Mouse (Mus musculus): ENCODE data around the gene Tnfrsf11a. TPM values are rescaled to one million over a fixed set of nuclear protein-coding genes. Genes with fewer than 3 reads are reported as not detected.

Tnfrsf11a gene
- polyA plus RNA-seq, 1 experiment from 2014 or later: 0.61 TPM

GRCm38 (mm10) chr1:105829171-105829570 is 48.7 kb downstream of the Tnfrsf11a start:
- WGBS: 46% methylated on average over 5 of the region's 5 CpGs
- Histone ChIP-seq H3K27me3 (ENCODE audit: control insufficient read depth, insufficient read depth, low read length) (no peaks in the 10 kb centered on the region), H3K4me1 (ENCODE audit: control insufficient read depth, insufficient read depth, low read length) (no peaks in the 10 kb centered on the region), H3K36me3 (ENCODE audit: control insufficient read depth, insufficient read depth, low read length) (no peaks in the 10 kb centered on the region), H3K9ac (replicated peaks; ENCODE audit: low read length) (no peak overlapping the region), H3K4me2 (ENCODE audit: low read length) (no peak overlapping the region), H3K4me3 (replicated peaks; ENCODE audit: low read depth, low read length) (no peak overlapping the region), H3K27ac (replicated peaks; ENCODE audit: low read depth, low read length) (no peak overlapping the region), H3K9me3 (ENCODE audit: control insufficient read depth, low read length) (no peaks in the 10 kb centered on the region)
- DNase-seq (peak; percentile 36), ATAC-seq (ENCODE audit: low FRiP score, low TSS enrichment) (no peak)

GRCm38 (mm10) chr1:105832784-105833183 is 52.3 kb downstream of the Tnfrsf11a start:
- Histone ChIP-seq H3K27ac (replicated peaks; ENCODE audit: low read depth, low read length) (no peak overlapping the region), H3K4me1 (ENCODE audit: control insufficient read depth, insufficient read depth, low read length) (no peaks in the 10 kb centered on the region), H3K36me3 (ENCODE audit: control insufficient read depth, insufficient read depth, low read length) (no peaks in the 10 kb centered on the region), H3K9me3 (ENCODE audit: control insufficient read depth, low read length) (no peaks in the 10 kb centered on the region), H3K27me3 (ENCODE audit: control insufficient read depth, insufficient read depth, low read length) (no peaks in the 10 kb centered on the region), H3K4me3 (replicated peaks; ENCODE audit: low read depth, low read length) (no peak overlapping the region), H3K9ac (replicated peaks; ENCODE audit: low read length) (no peak overlapping the region), H3K4me2 (ENCODE audit: low read length) (no peak overlapping the region)
- DNase-seq: no peak
- WGBS: 84% methylated on average over 1 of the region's 1 CpGs
- ATAC-seq (ENCODE audit: low FRiP score, low TSS enrichment): no peak

- peak overlapping the region; percentile 47 for H3K9ac ChIP-seq (replicated peaks; ENCODE audit: low read length)
- H3K4me3 ChIP-seq (replicated peaks; ENCODE audit: low read depth, low read length): peak overlapping the region; percentile 27
- no peaks in the 10 kb centered on the region for H3K36me3 ChIP-seq (ENCODE audit: control insufficient read depth, insufficient read depth, low read length)
- H3K27me3 ChIP-seq (ENCODE audit: control insufficient read depth, insufficient read depth, low read length): no peaks in the 10 kb centered on the region
- DNase-seq (peak; percentile 52), ATAC-seq (ENCODE audit: low FRiP score, low TSS enrichment) (0 out of 2 replicates have a peak, but pooled peaks have one; percentile 16)
- H3K4me1 ChIP-seq (ENCODE audit: control insufficient read depth, insufficient read depth, low read length): peaks cover 16% of the 10 kb centered on the region
- H3K27ac ChIP-seq (replicated peaks; ENCODE audit: low read depth, low read length): no peak overlapping the region
- H3K9me3 ChIP-seq (ENCODE audit: control insufficient read depth, low read length): no peaks in the 10 kb centered on the region
- peak overlapping the region; percentile 64 for H3K4me2 ChIP-seq (ENCODE audit: low read length)
- 18% methylated on average over 10 of the region's 10 CpGs for WGBS
Measured at GRCm38 (mm10) chr1:105842950-105843349, 62.4 kb downstream of the Tnfrsf11a start.

- Histone ChIP-seq H3K36me3 (ENCODE audit: control insufficient read depth, insufficient read depth, low read length) (no peaks in the 10 kb centered on the region), H3K4me1 (ENCODE audit: control insufficient read depth, insufficient read depth, low read length) (peaks cover 16% of the 10 kb centered on the region), H3K27me3 (ENCODE audit: control insufficient read depth, insufficient read depth, low read length) (no peaks in the 10 kb centered on the region), H3K9ac (replicated peaks; ENCODE audit: low read length) (peak overlapping the region; percentile 47), H3K4me2 (ENCODE audit: low read length) (peak overlapping the region; percentile 64), H3K9me3 (ENCODE audit: control insufficient read depth, low read length) (no peaks in the 10 kb centered on the region), H3K4me3 (replicated peaks; ENCODE audit: low read depth, low read length) (peak overlapping the region; percentile 27), H3K27ac (replicated peaks; ENCODE audit: low read depth, low read length) (no peak overlapping the region)
- under 1% methylated on average over 12 of the region's 12 CpGs for WGBS
- DNase-seq (peak; percentile 75), ATAC-seq (ENCODE audit: low FRiP score, low TSS enrichment) (0 out of 2 replicates have a peak, but pooled peaks have one; percentile 16)
Measured at GRCm38 (mm10) chr1:105843386-105843785, 62.9 kb downstream of the Tnfrsf11a start.

- peak; percentile 25 for ATAC-seq (ENCODE audit: low FRiP score, low TSS enrichment)
- no peak overlapping the region for H3K27ac ChIP-seq (replicated peaks; ENCODE audit: low read depth, low read length)
- peak overlapping the region; percentile 32 for H3K4me3 ChIP-seq (replicated peaks; ENCODE audit: low read depth, low read length)
- peaks cover 16% of the 10 kb centered on the region for H3K4me1 ChIP-seq (ENCODE audit: control insufficient read depth, insufficient read depth, low read length)
- DNase-seq: peak; percentile 35
- no peak overlapping the region for H3K9ac ChIP-seq (replicated peaks; ENCODE audit: low read length)
- no peaks in the 10 kb centered on the region for H3K36me3 ChIP-seq (ENCODE audit: control insufficient read depth, insufficient read depth, low read length)
- WGBS: 6% methylated on average over 2 of the region's 2 CpGs
- no peaks in the 10 kb centered on the region for H3K9me3 ChIP-seq (ENCODE audit: control insufficient read depth, low read length)
- peak overlapping the region; percentile 64 for H3K4me2 ChIP-seq (ENCODE audit: low read length)
- H3K27me3 ChIP-seq (ENCODE audit: control insufficient read depth, insufficient read depth, low read length): no peaks in the 10 kb centered on the region
Measured at GRCm38 (mm10) chr1:105843856-105844255, 63.3 kb downstream of the Tnfrsf11a start.

- peak overlapping the region; percentile 55 for H3K9ac ChIP-seq (replicated peaks; ENCODE audit: low read length)
- peak; percentile 67 for DNase-seq
- H3K27ac ChIP-seq (replicated peaks; ENCODE audit: low read depth, low read length): 0 out of 2 replicates have a peak overlapping the region, but pooled peaks have one; percentile 2
- no peaks in the 10 kb centered on the region for H3K27me3 ChIP-seq (ENCODE audit: control insufficient read depth, insufficient read depth, low read length)
- peak; percentile 74 for ATAC-seq (ENCODE audit: low FRiP score, low TSS enrichment)
- H3K4me2 ChIP-seq (ENCODE audit: low read length): peak overlapping the region; percentile 64
- H3K4me3 ChIP-seq (replicated peaks; ENCODE audit: low read depth, low read length): peak overlapping the region; percentile 32
- no peaks in the 10 kb centered on the region for H3K9me3 ChIP-seq (ENCODE audit: control insufficient read depth, low read length)
- H3K4me1 ChIP-seq (ENCODE audit: control insufficient read depth, insufficient read depth, low read length): peaks cover 16% of the 10 kb centered on the region
- 8% methylated on average over 28 of the region's 28 CpGs for WGBS
- H3K36me3 ChIP-seq (ENCODE audit: control insufficient read depth, insufficient read depth, low read length): no peaks in the 10 kb centered on the region
Measured at GRCm38 (mm10) chr1:105844341-105845006, 64.0 kb downstream of the Tnfrsf11a start.

- no peaks in the 10 kb centered on the region for H3K9me3 ChIP-seq (ENCODE audit: control insufficient read depth, low read length)
- no peaks in the 10 kb centered on the region for H3K27me3 ChIP-seq (ENCODE audit: control insufficient read depth, insufficient read depth, low read length)
- no peaks in the 10 kb centered on the region for H3K36me3 ChIP-seq (ENCODE audit: control insufficient read depth, insufficient read depth, low read length)
- DNase-seq: no peak
- no peak for ATAC-seq (ENCODE audit: low FRiP score, low TSS enrichment)
- no peak overlapping the region for H3K4me2 ChIP-seq (ENCODE audit: low read length)
- no peak overlapping the region for H3K27ac ChIP-seq (replicated peaks; ENCODE audit: low read depth, low read length)
- 75% methylated on average over 2 of the region's 2 CpGs for WGBS
- no peak overlapping the region for H3K9ac ChIP-seq (replicated peaks; ENCODE audit: low read length)
- H3K4me3 ChIP-seq (replicated peaks; ENCODE audit: low read depth, low read length): no peak overlapping the region
- peaks cover 16% of the 10 kb centered on the region for H3K4me1 ChIP-seq (ENCODE audit: control insufficient read depth, insufficient read depth, low read length)
Measured at GRCm38 (mm10) chr1:105846431-105846830, 65.9 kb downstream of the Tnfrsf11a start.

GRCm38 (mm10) chr1:105848806-105849205 is 68.3 kb downstream of the Tnfrsf11a start:
- no peak for ATAC-seq (ENCODE audit: low FRiP score, low TSS enrichment)
- Histone ChIP-seq H3K36me3 (ENCODE audit: control insufficient read depth, insufficient read depth, low read length) (no peaks in the 10 kb centered on the region), H3K27ac (replicated peaks; ENCODE audit: low read depth, low read length) (no peak overlapping the region), H3K27me3 (ENCODE audit: control insufficient read depth, insufficient read depth, low read length) (no peaks in the 10 kb centered on the region), H3K4me3 (replicated peaks; ENCODE audit: low read depth, low read length) (no peak overlapping the region), H3K4me1 (ENCODE audit: control insufficient read depth, insufficient read depth, low read length) (peaks cover 8% of the 10 kb centered on the region; the same call in 1 of the 2 replicates), H3K4me2 (ENCODE audit: low read length) (no peak overlapping the region), H3K9ac (replicated peaks; ENCODE audit: low read length) (no peak overlapping the region), H3K9me3 (ENCODE audit: control insufficient read depth, low read length) (no peaks in the 10 kb centered on the region)
- DNase-seq: no peak
- 92% methylated on average over 8 of the region's 8 CpGs for WGBS

- H3K9ac ChIP-seq (replicated peaks; ENCODE audit: low read length): no peak overlapping the region
- H3K4me1 ChIP-seq (ENCODE audit: control insufficient read depth, insufficient read depth, low read length): no peaks in the 10 kb centered on the region
- H3K9me3 ChIP-seq (ENCODE audit: control insufficient read depth, low read length): no peaks in the 10 kb centered on the region
- no peak for ATAC-seq (ENCODE audit: low FRiP score, low TSS enrichment)
- 93% methylated on average over 2 of the region's 2 CpGs for whole genome bisulfite sequencing
- no peaks in the 10 kb centered on the region for H3K27me3 ChIP-seq (ENCODE audit: control insufficient read depth, insufficient read depth, low read length)
- no peak overlapping the region for H3K4me2 ChIP-seq (ENCODE audit: low read length)
- no peaks in the 10 kb centered on the region for H3K36me3 ChIP-seq (ENCODE audit: control insufficient read depth, insufficient read depth, low read length)
- no peak for DNase-seq
- H3K4me3 ChIP-seq (replicated peaks; ENCODE audit: low read depth, low read length): no peak overlapping the region
- no peak overlapping the region for H3K27ac ChIP-seq (replicated peaks; ENCODE audit: low read depth, low read length)
Measured at GRCm38 (mm10) chr1:105851341-105851740, 70.8 kb downstream of the Tnfrsf11a start.

All from midbrain, embryonic 14.5 days (tissue).